Mouse (Mus musculus) olfactory bulb, adult 2 months (tissue): ENCODE measurements around the gene Cmtm2b.

ENCODE experiments used
- CTCF ChIP-seq: fragments of 200-500 bp; IDR thresholded peaks from 2 replicates; pipeline ENCODE4 v1.5.1; 2012; ENCODE audit warnings: low read depth, mild to moderate bottlenecking, low read length, moderate library complexity; ENCODE audit not compliant: insufficient read depth
- POLR2A ChIP-seq: fragments of 200-500 bp; IDR thresholded peaks from 2 replicates; pipeline ENCODE4 v1.6.1; 2012; ENCODE audit warnings: mild to moderate bottlenecking, low read depth, low read length, moderate library complexity; ENCODE audit not compliant: insufficient read depth

DNA sequence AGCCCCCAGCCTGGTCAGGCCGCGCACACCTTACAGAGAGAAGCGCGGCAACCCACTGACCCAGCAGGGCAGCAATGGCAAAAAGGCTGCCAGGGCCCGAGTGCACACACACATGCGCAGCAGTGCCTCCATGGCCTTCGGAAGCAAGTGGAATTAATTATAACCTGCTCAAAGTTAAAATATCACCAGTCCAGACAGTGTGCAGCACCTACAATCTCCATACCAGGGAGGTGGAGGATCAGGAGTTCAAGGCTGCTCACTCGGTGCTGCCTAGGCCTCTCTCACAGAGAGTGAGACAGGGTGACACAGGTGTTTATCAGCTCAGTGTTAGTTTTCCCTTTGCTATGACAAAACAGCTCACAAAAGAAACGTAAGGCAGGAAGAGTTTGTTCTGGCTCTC, 43.7 kb downstream of the Cmtm2b start:
- no peak for TF ChIP-seq CTCF
- no peak for TF ChIP-seq POLR2A
